Mouse (Mus musculus) cerebellum, adult 2 months (tissue): Measurements from ENCODE around the gene Megf8.

Experiments
- CTCF ChIP-seq: fragments of 200-500 bp; IDR thresholded peaks from 2 replicates; pipeline ENCODE4 v1.5.1; 2011; ENCODE audit warnings: low read depth, mild to moderate bottlenecking, control low read depth, low read length, moderate library complexity, borderline replicate concordance; ENCODE audit not compliant: insufficient read depth
- POLR2A ChIP-seq: fragments of 200-500 bp; IDR thresholded peaks from 2 replicates; pipeline ENCODE4 v1.6.1; 2011; ENCODE audit warnings: low read length, control low read depth, borderline replicate concordance; ENCODE audit not compliant: insufficient read depth

DNA sequence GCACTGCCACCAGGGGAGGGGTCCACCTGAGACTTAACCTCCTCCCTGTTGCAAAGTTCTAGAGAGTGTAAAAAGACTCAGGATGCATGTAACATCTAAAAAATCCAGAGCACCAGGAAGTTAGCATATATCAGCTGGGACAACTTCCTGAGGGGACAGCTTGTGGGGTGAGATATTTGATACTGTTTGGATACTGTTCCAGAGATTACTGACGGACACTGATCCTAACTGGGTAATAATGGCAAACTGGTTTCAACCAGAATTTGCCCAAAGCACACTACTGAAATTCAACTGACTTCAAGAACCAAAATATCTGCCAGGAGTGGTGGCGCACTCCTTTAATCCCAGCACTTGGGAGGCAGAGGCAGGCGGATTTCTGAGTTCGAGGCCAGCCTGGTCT is 22.5 kb upstream of the Megf8 start:
- TF ChIP-seq CTCF = no peak
- TF ChIP-seq POLR2A = no peak
